Mouse (Mus musculus) macrophage (primary cell): ENCODE data around the gene Arrdc5. TPM values are rescaled to one million over a fixed set of nuclear protein-coding genes. Genes with fewer than 3 reads are reported as not detected.

Experiments
- H3K27ac ChIP-seq: fragments of 350-480 bp; formaldehyde crosslinking; 2 replicates; pipeline ENCODE4 v1.9.0; 2021
- H3K36me3 ChIP-seq: fragments of 350-480 bp; formaldehyde crosslinking; 2 replicates; pipeline ENCODE4 v1.9.0; 2021; ENCODE audit errors: inconsistent target
- H3K4me3 ChIP-seq: fragments of 350-480 bp; formaldehyde crosslinking; 2 replicates; pipeline ENCODE4 v1.9.0; 2021; ENCODE audit errors: inconsistent target
- H3K79me2 ChIP-seq: fragments of 350-480 bp; formaldehyde crosslinking; 2 replicates; pipeline ENCODE4 v1.9.0; 2021; ENCODE audit errors: inconsistent target
- WGBS: methylation state at CpG from one replicate; pipeline ENCODE4 v1.1.7; 2026; ENCODE audit warnings: inconsistent platforms; ENCODE audit not compliant: missing documents; 5-methylcytosine and 5-hydroxymethylcytosine counted together
- polyA plus RNA-seq: library from polyadenylated mRNA; stranded (reverse); fragments of 250-400 nt; gene quantifications from 3 replicates; pipeline ENCODE4 v1.2.4, GENCODE M21; 2018; ENCODE audit warnings: inconsistent platforms
- total RNA-seq, 78 experiments: library from RNA; depleted of rRNA; stranded (reverse); fragments of 250-400 nt; gene quantifications; 1 replicate in 9 of 78; 2 replicates in 24 of 78; 3 replicates in 43 of 78; 4 replicates in 2 of 78; pipeline ENCODE4 v1.2.4; 2018; ENCODE audit warnings: inconsistent platforms in 56 of 78

Gene Arrdc5
- not detected for total RNA-seq (2018; cell fraction: chromatin; rRNA removed)
- total RNA-seq (2018; cell fraction: cytosol; rRNA removed), result not detected
- total RNA-seq (2018; cell fraction: nucleus; rRNA removed), result not detected
- polyA plus RNA-seq, result not detected in 3 replicates

DNA sequence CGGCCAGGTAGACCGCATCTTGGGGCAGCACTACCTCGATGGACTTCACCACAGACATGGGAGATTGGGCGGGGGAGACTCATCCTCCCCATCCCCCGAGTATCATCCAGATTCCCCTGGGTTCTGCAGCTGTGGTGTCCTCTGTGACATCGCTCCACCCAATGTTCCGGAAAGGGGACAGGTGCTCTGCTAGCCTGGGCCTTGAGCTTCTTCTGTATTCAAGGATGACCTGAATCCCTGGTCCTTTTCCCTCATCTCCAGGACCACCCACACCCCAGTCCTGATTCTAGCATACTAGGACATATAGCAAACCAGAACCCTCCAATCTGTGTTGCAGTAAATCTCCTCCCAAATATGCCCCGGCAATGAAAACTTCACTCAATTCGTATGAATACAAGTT lies at the start of gene Arrdc5:
TSS of gene Arrdc5 (minus strand) at position 101 of the 400 bp plus-strand sequence.
- Histone ChIP-seq H3K27ac (no peak within 1 kb of the TSS), H3K79me2 (peaks cover 11% of the 10 kb centered on the region), H3K4me3 (no peak within 1 kb of the TSS), H3K36me3 (no peaks in the 10 kb centered on the region)
- 85% methylated on average over 9 of the region's 9 CpGs for WGBS

DNA sequence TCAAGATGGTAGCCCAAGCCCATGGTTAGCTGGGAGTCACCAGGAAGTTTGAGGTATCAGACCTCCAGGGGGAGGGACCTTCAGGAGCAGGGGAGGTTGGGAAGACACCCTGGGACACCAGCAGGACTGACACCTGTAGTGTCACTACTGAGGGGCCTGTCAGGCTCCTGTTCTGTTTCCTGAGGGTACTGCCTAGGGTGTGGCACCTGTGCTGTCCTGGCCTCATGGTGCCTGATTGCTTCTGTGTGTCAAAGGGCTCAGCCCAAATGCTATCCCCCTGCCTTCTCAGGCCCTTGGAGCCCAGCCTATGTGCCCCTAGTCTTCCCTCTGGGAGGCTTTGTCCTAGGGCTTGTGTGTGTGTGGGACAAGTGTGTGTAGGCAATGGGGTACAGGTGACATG lies 48.5 kb upstream of the Arrdc5 start:
- Histone ChIP-seq H3K36me3 (peaks cover 15% of the 10 kb centered on the region), H3K79me2 (no peaks in the 10 kb centered on the region), H3K27ac (no peak overlapping the region), H3K4me3 (no peak overlapping the region)

DNA sequence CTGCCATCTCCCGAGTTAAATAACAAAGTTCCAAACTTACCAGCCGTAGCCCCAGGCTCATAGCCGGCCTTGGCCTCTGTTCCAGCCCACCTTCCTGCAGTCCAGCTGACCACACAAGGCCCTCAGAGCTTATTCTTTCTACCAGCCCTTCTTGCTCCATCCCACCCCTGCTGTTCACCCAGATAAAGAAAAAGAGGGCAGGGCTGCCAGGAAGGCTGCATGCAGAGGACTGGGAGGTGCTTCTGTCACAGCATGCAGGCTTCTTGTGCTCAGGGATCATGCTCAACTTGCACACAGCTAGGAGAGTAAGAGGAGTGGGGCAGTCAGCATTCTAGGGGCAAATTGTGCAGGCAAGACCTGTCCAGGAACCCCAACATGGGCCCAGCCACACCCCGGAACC lies 48.0 kb upstream of the Arrdc5 start:
- Histone ChIP-seq H3K79me2 (no peaks in the 10 kb centered on the region), H3K36me3 (peaks cover 11% of the 10 kb centered on the region), H3K4me3 (no peak overlapping the region), H3K27ac (no peak overlapping the region)
- 93% methylated on average over 4 of the region's 4 CpGs for WGBS

DNA sequence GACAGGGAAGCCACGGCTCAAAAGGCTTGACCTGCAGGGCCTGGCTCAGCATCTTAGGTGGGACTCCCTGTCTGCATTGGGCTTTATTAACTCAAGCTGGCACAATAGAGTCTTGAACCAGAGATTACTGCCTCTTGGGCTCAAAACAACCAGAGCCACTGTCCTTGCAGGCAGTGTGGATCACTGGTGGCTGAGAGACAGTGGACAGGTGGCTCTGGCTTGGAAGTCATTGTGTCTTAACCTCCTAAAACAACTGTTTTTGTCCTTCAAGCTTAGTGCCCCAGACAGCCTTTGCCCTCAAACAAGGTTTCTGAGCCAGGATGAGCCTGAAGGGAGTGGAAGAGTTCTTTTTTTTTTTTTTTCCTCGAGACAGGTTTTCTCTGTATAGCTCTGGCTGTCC lies 45.3 kb upstream of the Arrdc5 start:
- Histone ChIP-seq H3K27ac (no peak overlapping the region), H3K36me3 (no peaks in the 10 kb centered on the region), H3K4me3 (no peak overlapping the region), H3K79me2 (peaks cover 12% of the 10 kb centered on the region; the same call in 1 of the 2 replicates)
- WGBS, result 70% methylated on average over 2 of the region's 2 CpGs

DNA sequence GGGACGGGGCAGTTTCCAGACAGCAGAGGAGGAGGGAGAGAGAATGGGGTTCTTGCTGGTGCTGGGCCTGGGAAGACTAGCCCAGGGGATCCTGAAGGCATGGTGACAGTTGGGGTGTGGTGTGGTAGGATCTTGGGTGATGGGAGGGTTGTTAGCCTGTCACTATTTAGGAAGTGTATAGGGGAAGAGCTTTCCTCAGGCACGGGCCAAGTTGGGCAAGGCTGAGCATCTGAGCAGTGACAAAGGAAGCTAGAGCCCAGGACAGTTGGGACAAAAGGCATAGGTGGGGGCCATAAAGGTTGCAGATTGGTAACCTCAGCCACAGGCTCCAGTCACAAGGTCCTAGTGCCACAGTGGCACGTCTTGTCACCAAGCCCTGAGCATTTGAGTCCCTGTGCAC lies 43.4 kb upstream of the Arrdc5 start:
- 57% methylated on average over 3 of the region's 3 CpGs for WGBS

DNA sequence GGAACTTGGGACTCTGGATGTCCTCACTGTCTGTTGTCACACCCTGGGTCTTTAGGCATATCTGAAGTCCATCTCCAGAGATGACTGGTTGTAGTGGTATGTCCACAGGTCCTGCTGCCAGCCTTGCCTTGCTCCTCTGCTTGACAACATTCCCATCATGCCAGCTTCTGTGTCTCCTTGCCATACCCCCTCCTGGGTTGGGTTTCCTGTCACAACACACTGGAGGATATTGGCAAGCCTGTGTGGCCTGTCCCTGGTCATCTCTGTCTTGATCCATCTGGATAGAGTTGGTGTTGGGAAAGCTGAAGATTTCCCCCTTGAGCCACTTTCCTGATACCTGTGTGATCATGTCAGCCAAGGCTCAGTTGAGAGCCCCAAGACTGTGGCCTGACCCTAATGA lies 40.6 kb upstream of the Arrdc5 start:
- peaks cover 31% of the 10 kb centered on the region; the same call in 1 of the 2 replicates for H3K79me2 ChIP-seq
- H3K36me3 ChIP-seq, result no peaks in the 10 kb centered on the region
- no peak overlapping the region for H3K4me3 ChIP-seq
- no peak overlapping the region for H3K27ac ChIP-seq

More for the DNA sequence above, 43.4 kb upstream of the Arrdc5 start:
- H3K79me2 ChIP-seq, result peaks cover 22% of the 10 kb centered on the region; the same call in 1 of the 2 replicates
- H3K4me3 ChIP-seq, result no peak overlapping the region
- no peaks in the 10 kb centered on the region for H3K36me3 ChIP-seq
- H3K27ac ChIP-seq, result no peak overlapping the region

DNA sequence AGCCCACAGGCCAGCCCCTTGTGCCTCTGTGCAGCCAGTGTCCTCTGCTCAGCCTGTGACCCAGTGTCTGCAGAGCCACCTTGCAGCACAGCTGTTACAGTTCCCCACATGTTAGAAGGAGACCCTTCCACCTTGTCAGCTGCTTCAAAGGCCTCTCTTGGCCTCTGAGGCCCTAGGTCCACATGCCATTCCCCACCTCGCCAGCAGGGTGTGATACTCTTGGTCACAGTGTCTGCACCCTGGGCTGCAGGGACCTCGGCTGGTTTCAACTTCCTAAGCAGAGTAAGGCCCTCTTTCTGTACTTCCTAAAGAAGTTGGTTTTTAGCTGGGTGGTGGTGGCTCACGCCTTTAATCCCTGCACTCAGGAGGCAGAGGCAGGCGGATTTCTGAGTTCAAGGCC lies 38.8 kb upstream of the Arrdc5 start:
- no peak overlapping the region for H3K4me3 ChIP-seq
- H3K79me2 ChIP-seq, result peaks cover 48% of the 10 kb centered on the region; the same call in 1 of the 2 replicates
- WGBS, result 18% methylated on average over 4 of the region's 4 CpGs
- no peak overlapping the region for H3K27ac ChIP-seq
- H3K36me3 ChIP-seq, result no peaks in the 10 kb centered on the region

DNA sequence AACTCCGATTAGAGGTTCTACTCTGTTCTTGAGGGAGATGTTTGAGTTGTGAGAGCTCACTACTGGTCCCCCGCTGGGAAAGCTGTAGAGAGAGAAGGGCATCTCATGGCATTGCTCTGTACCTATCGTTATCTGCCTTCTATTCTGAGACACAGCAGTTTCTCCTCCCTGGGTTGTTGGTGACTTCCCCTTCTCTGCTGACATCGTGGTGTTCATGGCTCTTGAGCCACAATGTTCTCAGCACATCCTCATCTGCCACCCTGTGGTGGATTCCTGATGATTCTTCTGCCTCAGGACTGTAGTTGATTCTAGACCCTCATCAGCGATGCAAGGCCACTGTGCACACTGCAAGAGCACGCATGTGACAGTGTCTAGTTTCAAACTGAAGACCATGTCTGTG lies 37.7 kb upstream of the Arrdc5 start:
- H3K36me3 ChIP-seq, result no peaks in the 10 kb centered on the region
- no peak overlapping the region for H3K4me3 ChIP-seq
- H3K27ac ChIP-seq, result no peak overlapping the region
- WGBS, result 30% methylated on average over 6 of the region's 6 CpGs
- H3K79me2 ChIP-seq, result peaks cover 56% of the 10 kb centered on the region; the same call in 1 of the 2 replicates

DNA sequence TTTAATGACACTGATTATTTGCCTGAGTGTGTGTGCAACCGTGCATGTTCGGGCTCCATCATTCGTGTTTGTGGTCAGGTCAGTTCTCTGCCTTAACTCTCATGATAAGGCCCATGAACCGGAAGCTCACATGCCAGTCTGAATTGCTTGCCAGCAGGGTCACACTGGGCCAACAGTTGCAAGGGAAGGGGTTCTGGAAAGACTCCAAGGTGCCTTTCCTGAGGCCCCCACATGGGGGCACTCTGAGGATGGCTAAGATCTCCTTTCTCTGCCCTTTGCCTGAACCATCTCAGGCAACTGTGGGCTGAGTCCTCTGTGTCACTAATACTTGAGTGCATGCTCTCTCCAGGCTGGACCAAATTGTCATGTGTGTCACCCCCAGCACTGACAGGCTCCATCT lies 37.1 kb upstream of the Arrdc5 start:
- Histone ChIP-seq H3K36me3 (no peaks in the 10 kb centered on the region), H3K79me2 (peaks cover 62% of the 10 kb centered on the region; the same call in 1 of the 2 replicates), H3K27ac (no peak overlapping the region), H3K4me3 (no peak overlapping the region)
- WGBS, result 7% methylated on average over 4 of the region's 4 CpGs

DNA sequence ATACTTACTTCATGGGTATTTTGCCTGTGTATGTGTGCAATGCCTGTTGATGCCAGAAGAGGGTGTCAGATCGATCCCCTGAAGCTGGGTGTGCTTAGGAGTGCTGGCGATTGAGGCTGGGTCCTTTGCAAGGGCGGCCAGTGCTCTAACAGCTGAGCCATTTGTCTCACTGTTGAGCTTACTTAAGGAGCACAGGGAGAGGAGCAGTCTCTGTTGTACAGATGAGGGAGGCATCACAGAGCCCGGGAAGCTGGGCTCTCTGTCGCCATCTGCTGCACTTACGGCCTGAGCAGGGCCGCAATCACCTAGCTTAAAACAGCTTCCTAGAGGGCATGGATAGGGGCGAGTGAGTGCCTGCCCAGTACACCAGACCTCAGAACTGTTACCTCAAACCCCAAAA lies 32.9 kb upstream of the Arrdc5 start:
- Histone ChIP-seq H3K4me3 (no peak overlapping the region), H3K36me3 (no peaks in the 10 kb centered on the region), H3K27ac (no peak overlapping the region), H3K79me2 (peaks cover 79% of the 10 kb centered on the region)
- 81% methylated on average over 8 of the region's 8 CpGs for WGBS

DNA sequence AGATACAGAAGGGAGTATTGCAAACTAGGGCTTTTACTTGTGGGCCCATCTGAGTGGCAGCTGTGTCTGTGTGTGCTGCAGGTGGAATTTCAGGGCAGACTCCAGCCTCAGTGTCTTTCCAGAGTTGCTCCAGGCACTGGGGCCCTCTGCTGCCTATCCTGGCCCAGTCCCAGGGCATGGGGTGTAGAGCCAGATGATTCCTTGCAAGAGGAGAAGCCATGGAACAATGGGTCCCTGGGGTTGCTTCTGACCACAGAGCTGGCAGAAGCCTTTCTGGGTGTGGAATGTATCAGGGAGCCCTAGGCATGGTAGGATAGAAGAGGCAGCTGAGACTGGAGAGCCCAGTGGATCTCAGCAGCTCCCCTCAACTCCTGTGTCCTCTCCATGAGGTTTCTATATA lies 31.2 kb upstream of the Arrdc5 start:
- H3K27ac ChIP-seq, result no peak overlapping the region
- no peak overlapping the region for H3K4me3 ChIP-seq
- H3K36me3 ChIP-seq, result no peaks in the 10 kb centered on the region
- peaks cover 91% of the 10 kb centered on the region for H3K79me2 ChIP-seq

DNA sequence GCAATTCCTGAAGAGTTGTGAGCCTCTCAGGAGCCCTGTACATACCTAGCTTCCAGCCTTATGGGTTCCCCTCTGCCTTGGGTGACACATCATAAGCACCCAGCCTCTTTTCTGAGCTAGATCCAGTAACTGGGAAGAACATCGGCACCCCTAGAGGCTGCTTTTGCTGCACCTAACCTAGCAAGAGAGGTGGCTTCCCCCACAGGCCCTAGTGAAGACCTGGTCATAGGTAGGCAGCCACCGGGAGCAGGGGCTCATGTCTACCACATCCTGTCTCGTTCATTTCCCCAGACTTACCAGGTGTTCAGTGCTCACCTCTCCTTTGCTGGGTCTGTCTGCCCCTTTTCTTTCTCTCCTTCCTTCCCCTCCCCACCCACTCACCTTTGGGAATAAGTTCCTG lies 30.3 kb upstream of the Arrdc5 start:
- Histone ChIP-seq H3K27ac (no peak overlapping the region), H3K36me3 (no peaks in the 10 kb centered on the region), H3K4me3 (no peak overlapping the region), H3K79me2 (peaks cover 82% of the 10 kb centered on the region)
- WGBS, result 67% methylated on average over 3 of the region's 3 CpGs

DNA sequence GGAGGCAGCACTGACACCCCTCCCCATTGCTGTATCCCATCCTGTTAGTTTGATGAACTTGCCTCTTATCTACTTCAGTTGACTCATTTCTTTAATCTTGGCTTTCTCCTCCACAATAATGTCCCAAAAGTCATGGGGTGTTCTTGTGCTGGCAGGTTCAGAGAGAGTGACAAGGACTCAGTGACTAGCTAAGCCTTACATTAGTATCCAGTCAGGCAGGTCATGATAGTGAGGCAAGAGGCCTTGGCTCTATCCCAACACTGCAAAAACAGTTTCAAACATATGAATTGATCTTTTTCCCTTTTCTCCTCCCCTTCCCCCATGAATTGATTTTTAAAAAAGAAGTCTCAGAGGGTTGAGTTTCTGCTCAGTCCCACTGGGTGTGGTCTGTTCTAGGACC lies 29.2 kb upstream of the Arrdc5 start:
- Histone ChIP-seq H3K27ac (no peak overlapping the region), H3K79me2 (peaks cover 73% of the 10 kb centered on the region), H3K36me3 (no peaks in the 10 kb centered on the region), H3K4me3 (no peak overlapping the region)

DNA sequence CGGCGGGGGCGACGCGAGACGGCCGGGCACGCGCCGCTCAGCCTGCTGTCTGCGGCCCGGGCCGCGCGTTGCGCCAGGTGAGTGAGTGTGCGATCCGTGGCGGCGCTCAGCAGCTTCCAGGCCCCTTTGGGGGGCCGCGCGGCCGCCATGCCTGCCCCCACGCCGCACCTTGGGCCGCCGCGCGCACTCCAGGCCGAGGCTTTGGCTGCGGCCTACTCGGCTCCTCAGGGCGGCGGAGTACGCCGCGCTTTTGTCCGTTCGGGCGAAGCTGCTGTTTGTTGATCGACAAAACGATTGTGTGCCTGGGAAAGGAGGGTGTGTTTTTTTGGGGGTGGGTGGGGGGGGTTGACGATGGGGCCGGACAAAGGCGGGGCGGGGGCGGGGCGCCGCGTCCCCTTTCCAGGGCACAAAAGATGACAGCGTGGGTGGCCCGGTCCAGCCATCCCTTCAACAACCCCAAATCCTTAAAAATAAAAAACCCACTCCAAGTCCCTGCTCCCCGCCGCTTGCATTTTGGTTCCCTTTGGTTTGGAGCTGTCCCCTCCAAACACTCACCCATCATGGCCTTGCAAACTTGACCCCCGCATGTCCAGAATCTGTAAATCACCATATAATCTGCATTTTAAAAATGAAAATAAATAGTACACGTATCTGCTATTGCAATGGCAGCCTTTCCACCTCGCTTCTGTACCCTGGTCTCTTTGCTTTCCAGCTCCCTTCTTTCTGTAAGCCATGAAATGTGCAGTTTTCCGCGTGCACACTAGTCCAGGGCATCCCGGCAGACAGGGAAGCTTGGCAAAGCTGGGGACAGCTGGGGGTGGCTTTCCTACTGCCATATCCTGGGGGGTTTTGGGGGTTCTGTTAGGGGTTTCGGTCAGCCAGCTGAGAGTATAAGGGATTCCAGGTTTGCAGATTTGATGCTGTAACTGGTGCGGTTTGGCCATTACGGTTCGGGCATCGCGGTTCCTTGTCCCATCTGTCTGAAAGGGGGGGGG lies 26.4 kb upstream of the Arrdc5 start:
- Histone ChIP-seq H3K27ac (no peak overlapping the region), H3K4me3 (peak overlapping the region; percentile 35), H3K36me3 (no peaks in the 10 kb centered on the region), H3K79me2 (peaks cover 48% of the 10 kb centered on the region)
- 5% methylated on average over 52 of the region's 67 CpGs for WGBS

DNA sequence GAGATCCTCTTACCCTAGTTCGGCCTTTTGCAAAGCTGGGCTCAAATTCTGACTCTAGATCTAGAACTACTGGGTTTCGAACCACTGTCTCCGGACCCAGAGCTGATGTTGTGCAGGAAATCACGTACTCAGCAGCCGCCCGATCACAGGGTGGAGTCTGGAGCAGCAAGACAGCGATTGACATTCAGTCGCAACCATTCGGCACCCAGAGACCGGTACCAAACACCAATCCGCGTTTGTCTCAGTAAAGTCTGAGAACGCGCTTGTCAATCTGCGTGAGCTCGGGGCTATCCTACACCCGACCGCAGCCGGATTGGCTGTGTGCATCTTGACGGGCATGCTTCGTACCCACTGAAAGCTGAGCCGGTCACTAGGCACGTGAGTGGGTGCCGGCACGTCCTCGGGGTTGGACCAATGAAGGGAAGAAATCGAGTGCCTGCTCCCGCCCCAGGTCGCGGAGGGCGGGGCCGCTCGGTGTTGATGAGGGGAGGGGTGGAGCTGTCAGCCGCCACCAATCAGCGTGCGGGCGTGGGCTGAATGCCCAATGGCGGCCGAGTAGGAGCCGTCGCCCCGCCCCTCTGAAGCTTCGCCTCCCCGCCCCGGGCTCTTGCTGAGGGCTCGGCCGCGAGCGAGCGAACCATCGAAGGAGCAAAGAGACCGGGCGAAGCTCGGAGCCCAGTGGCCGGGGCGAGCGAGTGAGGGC lies 25.5 kb upstream of the Arrdc5 start, which contains the start of gene Kdm4b:
TSS of gene Kdm4b (plus strand) at position 613 of the 703 bp plus-strand sequence.
- 2% methylated on average over 46 of the region's 57 CpGs for WGBS
- Histone ChIP-seq H3K79me2 (peaks cover 39% of the 10 kb centered on the region; the same call in 1 of the 2 replicates), H3K36me3 (no peaks in the 10 kb centered on the region), H3K4me3 (peak within 1 kb of the TSS; percentile 35), H3K27ac (peak within 1 kb of the TSS; percentile 61)
